Mouse (Mus musculus): ENCODE measurements at regions not wholly inside any gene's neighbourhood (a gene's known extent, or its start where the extent isn't known, plus 50 kb on each side); places are given as distances from the start of the nearest gene placed in this dataset.

DNA sequence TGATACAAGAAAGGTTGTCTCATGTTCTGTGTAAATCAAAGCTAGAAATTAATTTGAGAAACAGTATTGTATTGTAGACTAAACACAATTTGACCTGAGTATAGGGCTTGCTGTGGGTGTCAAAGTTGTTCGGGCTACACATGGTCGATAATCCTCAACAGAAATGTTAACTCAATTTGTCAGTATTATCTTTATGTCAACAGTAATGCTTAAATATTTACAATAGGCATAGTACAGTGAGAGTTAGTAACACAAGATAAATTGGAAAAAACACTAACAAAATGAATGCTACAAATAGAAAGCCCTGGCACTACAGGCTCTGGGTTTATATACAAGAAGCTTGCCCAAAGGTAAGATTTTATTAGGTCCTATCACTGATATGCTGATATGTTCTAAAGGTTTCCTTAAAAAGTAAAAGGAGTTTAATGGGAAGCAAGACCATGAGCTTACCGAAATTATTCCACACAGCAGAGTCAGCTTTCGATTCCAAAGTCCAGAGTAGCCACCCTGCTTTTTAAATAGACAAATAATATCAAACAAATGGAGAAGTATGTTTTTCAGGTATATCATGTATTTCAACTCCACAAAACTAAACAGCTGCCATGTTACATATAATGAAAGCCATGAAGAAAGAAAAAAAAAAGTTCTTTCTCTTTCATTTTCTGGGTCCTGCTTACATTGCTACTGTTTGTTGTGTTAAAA is 277.4 kb upstream of the Paip1 start:
- TF ChIP-seq GATA1 (IDR thresholded peaks at IDR 0.05; ENCODE audit: borderline replicate concordance, low read length) (no peak), CTCF (IDR thresholded peaks at IDR 0.05; ENCODE audit: low read depth, low read length) (no peak), GATA2 (IDR thresholded peaks at IDR 0.05; ENCODE audit: borderline replicate concordance, low read depth, low read length) (no peak)
